Mouse (Mus musculus): ENCODE results near the gene BC005624. TPM values are rescaled to one million over a fixed set of nuclear protein-coding genes. Genes with fewer than 3 reads are reported as not detected.

BC005624 gene
- polyA plus RNA-seq, 1 experiment from 2014 or later = 32.9 TPM

GRCm38 (mm10) chr2:31018519-31018918, 36.5 kb upstream of the BC005624 start:
- WGBS = 75% methylated on average over 8 of the region's 8 CpGs
- no peak for ATAC-seq (ENCODE audit: insufficient number of reproducible peaks, insufficient read depth, low FRiP score, low read depth)
- H3K36me3 ChIP-seq (ENCODE audit: control insufficient read depth, insufficient read depth, low read length) = peaks cover 94% of the 10 kb centered on the region

DNA sequence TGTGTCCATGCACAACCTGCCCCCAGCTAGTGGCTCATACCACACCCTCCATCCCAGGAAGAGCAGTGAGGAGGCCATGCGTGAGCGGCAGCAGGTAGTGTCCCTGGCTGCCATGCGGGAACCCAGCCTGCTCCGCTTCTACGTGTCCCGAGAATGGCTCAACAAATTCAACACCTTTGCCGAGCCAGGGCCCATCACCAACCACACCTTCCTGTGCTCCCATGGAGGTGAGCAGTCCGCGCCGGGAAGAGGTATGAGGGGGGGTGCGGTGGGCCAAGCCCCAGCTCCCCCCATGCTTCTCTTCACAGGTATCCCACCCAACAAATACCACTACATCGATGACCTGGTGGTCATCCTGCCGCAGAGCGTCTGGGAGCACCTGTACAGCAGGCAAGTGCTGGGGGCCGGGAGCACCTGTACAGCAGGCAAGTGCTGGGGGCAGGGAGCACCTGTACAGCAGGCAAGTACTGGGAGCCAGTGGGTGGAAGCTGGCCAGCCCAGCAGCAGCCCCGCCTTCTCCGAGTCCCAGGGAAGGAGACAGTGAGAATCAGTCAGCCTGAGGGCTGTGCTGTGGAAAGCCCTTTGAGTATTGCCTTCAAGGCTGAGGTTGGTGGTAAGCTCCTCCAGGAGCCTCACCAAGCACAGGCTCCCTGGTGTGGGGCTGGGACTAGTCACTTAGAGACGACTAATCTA, 35.8 kb upstream of the BC005624 start:
- no peak for ATAC-seq (ENCODE audit: insufficient number of reproducible peaks, insufficient read depth, low FRiP score, low read depth)
- Histone ChIP-seq H3K36me3 (ENCODE audit: control insufficient read depth, insufficient read depth, low read length) (peaks cover 96% of the 10 kb centered on the region), H3K9ac (ENCODE audit: low read length) (no peak overlapping the region), H3K9me3 (ENCODE audit: control insufficient read depth, low read length) (no peaks in the 10 kb centered on the region), H3K27ac (replicated peaks in 1 of 2; ENCODE audit: control insufficient read depth in 1 of 2, insufficient read depth in 1 of 2, low read depth in 2 of 2, low read length in 2 of 2) (no peak overlapping the region), H3K4me1 (ENCODE audit: control insufficient read depth in 2 of 2, insufficient read depth in 2 of 2, low read length in 2 of 2) (no peaks in the 10 kb centered on the region), H3K27me3 (ENCODE audit: control insufficient read depth, insufficient read depth, low read length) (no peaks in the 10 kb centered on the region), H3K4me2 (ENCODE audit: low read length) (no peak overlapping the region), H3K4me3 (ENCODE audit: control insufficient read depth in 1 of 2, insufficient read depth in 1 of 2, low read depth in 1 of 2, low read length in 2 of 2) (no peak overlapping the region)
- WGBS = 92% methylated on average over 18 of the region's 18 CpGs

More at GRCm38 (mm10) chr2:31018519-31018918, 36.5 kb upstream of the BC005624 start:
- Histone ChIP-seq H3K4me3 (ENCODE audit: control insufficient read depth in 1 of 2, insufficient read depth in 1 of 2, low read depth in 1 of 2, low read length in 2 of 2) (no peak overlapping the region), H3K9ac (ENCODE audit: low read length) (no peak overlapping the region), H3K4me2 (ENCODE audit: low read length) (no peak overlapping the region), H3K4me1 (ENCODE audit: control insufficient read depth in 2 of 2, insufficient read depth in 2 of 2, low read length in 2 of 2) (no peaks in the 10 kb centered on the region), H3K27me3 (ENCODE audit: control insufficient read depth, insufficient read depth, low read length) (no peaks in the 10 kb centered on the region), H3K9me3 (ENCODE audit: control insufficient read depth, low read length) (no peaks in the 10 kb centered on the region), H3K27ac (replicated peaks in 1 of 2; ENCODE audit: control insufficient read depth in 1 of 2, insufficient read depth in 1 of 2, low read depth in 2 of 2, low read length in 2 of 2) (no peak overlapping the region)

DNA sequence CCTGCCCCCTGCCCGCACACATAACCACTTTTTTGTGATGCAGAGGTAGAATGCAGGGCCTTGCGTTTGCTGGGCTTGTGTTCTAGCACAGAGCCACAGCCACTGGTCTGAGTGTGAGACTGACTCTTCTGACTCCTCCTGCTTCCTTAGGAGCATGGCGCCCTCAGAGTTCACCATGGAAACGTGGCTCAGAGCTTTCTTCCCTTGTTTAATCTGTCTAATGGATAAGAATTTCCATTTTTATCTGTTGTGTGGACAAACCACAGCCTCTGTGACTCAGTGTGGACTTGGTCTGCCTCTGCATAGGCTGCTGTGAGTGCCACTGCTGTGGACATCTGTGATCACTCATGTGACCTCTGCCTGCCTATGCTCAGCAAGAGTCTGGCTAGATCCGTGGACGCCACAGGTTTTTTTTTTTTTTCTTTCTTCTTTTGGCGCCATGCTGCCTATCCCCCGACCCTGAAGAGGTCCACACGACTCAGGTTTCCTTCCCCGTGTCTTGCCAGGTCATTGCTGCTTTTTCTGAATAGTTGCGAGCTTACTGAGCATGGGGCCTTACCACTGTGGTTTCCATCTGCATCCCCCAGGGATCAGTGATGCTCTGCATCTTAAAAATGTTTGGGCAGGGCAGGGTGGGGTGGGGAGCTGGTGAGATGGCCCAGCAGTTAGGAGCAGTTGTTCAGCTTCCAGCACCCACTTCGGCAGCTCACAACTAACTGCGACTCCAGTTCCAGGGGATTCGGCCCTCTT, 31.5 kb upstream of the BC005624 start:
- ATAC-seq (ENCODE audit: insufficient number of reproducible peaks, insufficient read depth, low FRiP score, low read depth) = no peak
- H3K4me2 ChIP-seq (ENCODE audit: low read length) = no peak overlapping the region
- WGBS = 76% methylated on average over 14 of the region's 14 CpGs
- H3K9me3 ChIP-seq (ENCODE audit: control insufficient read depth, low read length) = no peaks in the 10 kb centered on the region
- H3K36me3 ChIP-seq (ENCODE audit: control insufficient read depth, insufficient read depth, low read length) = peaks cover 96% of the 10 kb centered on the region
- H3K4me1 ChIP-seq (ENCODE audit: control insufficient read depth in 2 of 2, insufficient read depth in 2 of 2, low read length in 2 of 2) = no peaks in the 10 kb centered on the region
- no peaks in the 10 kb centered on the region for H3K27me3 ChIP-seq (ENCODE audit: control insufficient read depth, insufficient read depth, low read length)
- no peak overlapping the region for H3K9ac ChIP-seq (ENCODE audit: low read length)
- H3K4me3 ChIP-seq (ENCODE audit: control insufficient read depth in 1 of 2, insufficient read depth in 1 of 2, low read depth in 1 of 2, low read length in 2 of 2) = no peak overlapping the region
- H3K27ac ChIP-seq (replicated peaks in 1 of 2; ENCODE audit: control insufficient read depth in 1 of 2, insufficient read depth in 1 of 2, low read depth in 2 of 2, low read length in 2 of 2) = no peak overlapping the region

GRCm38 (mm10) chr2:31007208-31007607, 25.2 kb upstream of the BC005624 start:
- no peak for ATAC-seq (ENCODE audit: insufficient number of reproducible peaks, insufficient read depth, low FRiP score, low read depth)
- H3K4me2 ChIP-seq (ENCODE audit: low read length) = peak overlapping the region; percentile 25; the same call in 1 of the 2 replicates
- peaks cover 18 to 27% of the 10 kb centered on the region in 2 experiments for H3K4me1 ChIP-seq (ENCODE audit: control insufficient read depth in 2 of 2, insufficient read depth in 2 of 2, low read length in 2 of 2)
- no peaks in the 10 kb centered on the region for H3K27me3 ChIP-seq (ENCODE audit: control insufficient read depth, insufficient read depth, low read length)
- H3K36me3 ChIP-seq (ENCODE audit: control insufficient read depth, insufficient read depth, low read length) = peaks cover 88% of the 10 kb centered on the region
- 79% methylated on average over 5 of the region's 5 CpGs for WGBS
- peak overlapping the region; percentile 91 to 95 for H3K27ac ChIP-seq (replicated peaks in 1 of 2; ENCODE audit: control insufficient read depth in 1 of 2, insufficient read depth in 1 of 2, low read depth in 2 of 2, low read length in 2 of 2)
- peak overlapping the region; percentile 42; the same call in 1 of the 2 replicates for H3K9ac ChIP-seq (ENCODE audit: low read length)
- no peaks in the 10 kb centered on the region for H3K9me3 ChIP-seq (ENCODE audit: control insufficient read depth, low read length)
- no peak overlapping the region for H3K4me3 ChIP-seq (ENCODE audit: control insufficient read depth in 1 of 2, insufficient read depth in 1 of 2, low read depth in 1 of 2, low read length in 2 of 2)

DNA sequence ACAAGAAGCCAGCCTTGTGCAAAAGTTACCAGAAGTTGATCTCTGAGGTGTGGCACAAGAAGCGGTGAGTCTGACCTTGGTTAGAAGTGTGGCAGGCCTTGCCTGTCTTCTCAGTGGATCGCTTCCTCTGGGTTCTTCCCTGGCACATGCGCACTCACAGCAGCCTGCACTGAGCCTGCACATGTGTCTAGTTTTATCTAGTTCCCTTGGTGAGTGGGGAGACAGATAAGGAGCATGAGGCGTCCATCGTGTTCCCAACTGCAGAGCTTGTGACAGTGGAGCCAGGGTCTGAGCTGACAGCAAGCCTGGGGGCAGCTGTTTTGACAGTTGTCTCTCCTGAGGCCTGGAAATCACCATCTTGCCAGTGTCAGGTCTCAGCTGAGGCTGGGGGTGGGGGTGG, 24.4 kb upstream of the BC005624 start:
- WGBS = 4% methylated on average over 5 of the region's 5 CpGs
- peak overlapping the region; percentile 42 for H3K9ac ChIP-seq (ENCODE audit: low read length)
- H3K36me3 ChIP-seq (ENCODE audit: control insufficient read depth, insufficient read depth, low read length) = peaks cover 88% of the 10 kb centered on the region
- no peak overlapping the region for H3K4me3 ChIP-seq (ENCODE audit: control insufficient read depth in 1 of 2, insufficient read depth in 1 of 2, low read depth in 1 of 2, low read length in 2 of 2)
- H3K27me3 ChIP-seq (ENCODE audit: control insufficient read depth, insufficient read depth, low read length) = no peaks in the 10 kb centered on the region
- no peaks in the 10 kb centered on the region for H3K9me3 ChIP-seq (ENCODE audit: control insufficient read depth, low read length)
- ATAC-seq (ENCODE audit: insufficient number of reproducible peaks, insufficient read depth, low FRiP score, low read depth) = peak; percentile 77
- peak overlapping the region; percentile 91 to 95 for H3K27ac ChIP-seq (replicated peaks in 1 of 2; ENCODE audit: control insufficient read depth in 1 of 2, insufficient read depth in 1 of 2, low read depth in 2 of 2, low read length in 2 of 2)
- H3K4me2 ChIP-seq (ENCODE audit: low read length) = peak overlapping the region; percentile 31
- H3K4me1 ChIP-seq (ENCODE audit: control insufficient read depth in 2 of 2, insufficient read depth in 2 of 2, low read length in 2 of 2) = peaks cover 18 to 27% of the 10 kb centered on the region in 2 experiments

DNA sequence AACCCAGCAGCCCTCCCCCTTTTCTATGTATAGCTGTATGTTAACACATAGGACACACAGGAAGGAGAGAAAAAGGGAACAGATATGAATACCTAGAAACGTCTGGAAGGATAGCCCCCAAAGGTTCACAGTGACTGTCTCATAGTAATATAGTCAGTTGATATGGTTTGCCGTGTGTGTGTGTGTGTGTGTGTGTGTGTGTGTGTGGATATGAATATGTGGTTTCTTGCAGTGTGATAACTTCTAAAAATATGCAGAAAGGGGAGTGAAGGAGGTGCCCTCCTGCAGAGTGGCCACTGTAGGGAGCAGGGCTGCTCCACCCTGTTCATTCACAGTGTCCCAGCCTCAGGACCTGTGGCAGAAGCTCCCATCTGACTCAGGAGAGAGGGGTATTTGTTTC, 23.5 kb upstream of the BC005624 start:
- H3K9ac ChIP-seq (ENCODE audit: low read length) = peak overlapping the region; percentile 18
- no peaks in the 10 kb centered on the region for H3K9me3 ChIP-seq (ENCODE audit: control insufficient read depth, low read length)
- H3K4me2 ChIP-seq (ENCODE audit: low read length) = peak overlapping the region; percentile 31; the same call in 1 of the 2 replicates
- WGBS = 68% methylated on average over 2 of the region's 2 CpGs
- ATAC-seq (ENCODE audit: insufficient number of reproducible peaks, insufficient read depth, low FRiP score, low read depth) = no peak
- peaks cover 18 to 27% of the 10 kb centered on the region in 2 experiments for H3K4me1 ChIP-seq (ENCODE audit: control insufficient read depth in 2 of 2, insufficient read depth in 2 of 2, low read length in 2 of 2)
- H3K27me3 ChIP-seq (ENCODE audit: control insufficient read depth, insufficient read depth, low read length) = no peaks in the 10 kb centered on the region
- peaks cover 88% of the 10 kb centered on the region for H3K36me3 ChIP-seq (ENCODE audit: control insufficient read depth, insufficient read depth, low read length)
- H3K27ac ChIP-seq (replicated peaks in 1 of 2; ENCODE audit: control insufficient read depth in 1 of 2, insufficient read depth in 1 of 2, low read depth in 2 of 2, low read length in 2 of 2) = peak overlapping the region; percentile 91 to 95
- no peak overlapping the region for H3K4me3 ChIP-seq (ENCODE audit: control insufficient read depth in 1 of 2, insufficient read depth in 1 of 2, low read depth in 1 of 2, low read length in 2 of 2)

DNA sequence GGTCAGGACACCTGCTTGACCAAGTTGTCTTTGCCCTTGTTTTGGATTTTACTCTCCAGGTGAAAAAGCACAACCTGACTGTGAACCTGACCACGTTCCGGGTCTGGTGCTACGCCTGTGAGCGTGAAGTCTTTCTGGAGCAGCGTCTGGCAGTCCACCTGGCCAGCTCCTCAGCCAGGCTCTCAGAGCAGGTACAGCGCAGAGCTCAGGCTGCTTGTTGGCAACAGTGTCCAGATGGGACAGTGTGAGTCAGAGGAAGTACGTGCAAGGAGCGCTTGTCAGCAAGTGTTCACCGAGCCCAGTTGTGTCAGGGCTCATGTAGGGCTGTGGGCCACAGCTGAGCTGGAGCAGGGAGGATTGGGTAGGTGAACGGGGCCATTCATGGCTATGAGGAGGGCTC, 20.9 kb upstream of the BC005624 start:
- WGBS = 85% methylated on average over 10 of the region's 10 CpGs
- no peaks in the 10 kb centered on the region for H3K9me3 ChIP-seq (ENCODE audit: control insufficient read depth, low read length)
- H3K27me3 ChIP-seq (ENCODE audit: control insufficient read depth, insufficient read depth, low read length) = no peaks in the 10 kb centered on the region
- no peak overlapping the region for H3K4me3 ChIP-seq (ENCODE audit: control insufficient read depth in 1 of 2, insufficient read depth in 1 of 2, low read depth in 1 of 2, low read length in 2 of 2)
- no peak overlapping the region for H3K4me2 ChIP-seq (ENCODE audit: low read length)
- H3K4me1 ChIP-seq (ENCODE audit: control insufficient read depth in 2 of 2, insufficient read depth in 2 of 2, low read length in 2 of 2) = peaks cover 18 to 32% of the 10 kb centered on the region in 2 experiments
- H3K9ac ChIP-seq (ENCODE audit: low read length) = no peak overlapping the region
- no peak overlapping the region for H3K27ac ChIP-seq (replicated peaks in 1 of 2; ENCODE audit: control insufficient read depth in 1 of 2, insufficient read depth in 1 of 2, low read depth in 2 of 2, low read length in 2 of 2)
- no peak for ATAC-seq (ENCODE audit: insufficient number of reproducible peaks, insufficient read depth, low FRiP score, low read depth)
- peaks cover 80% of the 10 kb centered on the region for H3K36me3 ChIP-seq (ENCODE audit: control insufficient read depth, insufficient read depth, low read length)
